Mouse (Mus musculus): ENCODE measurements around the gene Hoxb5. TPM values are rescaled to one million over a fixed set of nuclear protein-coding genes. Genes with fewer than 3 reads are reported as not detected.

Hoxb5 gene
- polyA plus RNA-seq, 1 experiment from 2014 or later, result not detected

DNA sequence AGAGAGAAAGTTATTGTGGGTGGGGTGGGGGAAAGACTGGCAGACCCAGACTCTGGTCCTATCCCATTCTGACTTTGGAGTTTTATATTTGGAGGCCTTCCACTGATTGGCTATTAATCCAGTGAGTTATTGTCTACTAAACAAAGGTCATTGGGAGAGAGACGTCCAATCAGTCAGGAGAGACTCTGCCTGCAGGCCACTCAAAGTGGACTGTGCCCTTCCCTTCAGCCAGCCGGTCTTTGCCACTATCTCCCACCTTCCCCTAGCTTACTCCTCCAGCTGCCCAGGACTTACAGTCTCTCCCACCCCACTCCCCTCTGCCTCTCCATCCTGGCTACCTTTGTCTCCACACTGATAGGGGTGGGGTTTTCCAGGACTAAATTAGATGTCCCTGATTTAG is 33.5 kb downstream of the Hoxb5 start:
- no peaks in the 10 kb centered on the region for H3K9me3 ChIP-seq (ENCODE audit: control insufficient read depth, low read length)
- no peak overlapping the region for H3K4me3 ChIP-seq (replicated peaks; ENCODE audit: low read depth, low read length)
- no peak overlapping the region for H3K27ac ChIP-seq (replicated peaks; ENCODE audit: low read depth, low read length)
- DNase-seq (no peak), ATAC-seq (ENCODE audit: low FRiP score, low TSS enrichment) (no peak)
- H3K9ac ChIP-seq (replicated peaks; ENCODE audit: low read length), result no peak overlapping the region
- H3K36me3 ChIP-seq (ENCODE audit: control insufficient read depth, insufficient read depth, low read length), result no peaks in the 10 kb centered on the region
- H3K27me3 ChIP-seq (ENCODE audit: control insufficient read depth, insufficient read depth, low read length), result peaks cover 98% of the 10 kb centered on the region
- H3K4me1 ChIP-seq (ENCODE audit: control insufficient read depth, insufficient read depth, low read length), result no peaks in the 10 kb centered on the region
- H3K4me2 ChIP-seq (ENCODE audit: low read length), result no peak overlapping the region
- 2% methylated on average over 2 of the region's 2 CpGs for WGBS

DNA sequence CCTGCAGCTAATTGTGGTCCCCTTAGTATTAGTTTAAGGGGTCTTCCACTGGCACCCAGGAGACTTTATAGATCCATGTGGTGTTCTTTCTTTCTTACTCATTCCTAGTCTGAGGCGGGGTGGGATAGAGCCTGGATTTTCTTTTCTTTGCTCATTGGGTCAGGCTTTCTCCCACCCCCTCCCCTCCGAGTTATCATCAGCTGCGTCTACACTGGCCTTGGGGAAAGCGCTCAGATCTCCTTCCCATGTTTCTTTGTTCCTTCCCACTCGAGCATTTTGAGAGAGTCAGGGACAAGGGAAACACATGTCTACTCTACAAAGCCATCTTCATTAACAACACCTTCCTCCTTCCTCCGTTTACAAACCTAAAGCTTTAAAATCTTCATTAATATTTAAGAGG is 33.9 kb downstream of the Hoxb5 start:
- Histone ChIP-seq H3K9ac (replicated peaks; ENCODE audit: low read length) (no peak overlapping the region), H3K36me3 (ENCODE audit: control insufficient read depth, insufficient read depth, low read length) (no peaks in the 10 kb centered on the region), H3K4me1 (ENCODE audit: control insufficient read depth, insufficient read depth, low read length) (no peaks in the 10 kb centered on the region), H3K27me3 (ENCODE audit: control insufficient read depth, insufficient read depth, low read length) (peaks cover 98% of the 10 kb centered on the region), H3K9me3 (ENCODE audit: control insufficient read depth, low read length) (no peaks in the 10 kb centered on the region), H3K27ac (replicated peaks; ENCODE audit: low read depth, low read length) (no peak overlapping the region), H3K4me2 (ENCODE audit: low read length) (no peak overlapping the region), H3K4me3 (replicated peaks; ENCODE audit: low read depth, low read length) (no peak overlapping the region)
- 3% methylated on average over 6 of the region's 6 CpGs for WGBS
- DNase-seq (no peak), ATAC-seq (ENCODE audit: low FRiP score, low TSS enrichment) (no peak)

- Histone ChIP-seq H3K4me3 (replicated peaks; ENCODE audit: low read depth, low read length) (no peak overlapping the region), H3K27me3 (ENCODE audit: control insufficient read depth, insufficient read depth, low read length) (peaks cover 97% of the 10 kb centered on the region), H3K4me1 (ENCODE audit: control insufficient read depth, insufficient read depth, low read length) (no peaks in the 10 kb centered on the region), H3K27ac (replicated peaks; ENCODE audit: low read depth, low read length) (no peak overlapping the region), H3K36me3 (ENCODE audit: control insufficient read depth, insufficient read depth, low read length) (no peaks in the 10 kb centered on the region), H3K4me2 (ENCODE audit: low read length) (no peak overlapping the region), H3K9me3 (ENCODE audit: control insufficient read depth, low read length) (no peaks in the 10 kb centered on the region), H3K9ac (replicated peaks; ENCODE audit: low read length) (no peak overlapping the region)
- DNase-seq (no peak), ATAC-seq (ENCODE audit: low FRiP score, low TSS enrichment) (no peak)
- WGBS, result 10% methylated on average over 7 of the region's 7 CpGs
Measured at GRCm38 (mm10) chr11:96338957-96339855, 36.1 kb downstream of the Hoxb5 start.

- Histone ChIP-seq H3K4me3 (replicated peaks; ENCODE audit: low read depth, low read length) (no peak overlapping the region), H3K4me2 (ENCODE audit: low read length) (no peak overlapping the region), H3K9ac (replicated peaks; ENCODE audit: low read length) (no peak overlapping the region), H3K4me1 (ENCODE audit: control insufficient read depth, insufficient read depth, low read length) (no peaks in the 10 kb centered on the region), H3K36me3 (ENCODE audit: control insufficient read depth, insufficient read depth, low read length) (no peaks in the 10 kb centered on the region), H3K9me3 (ENCODE audit: control insufficient read depth, low read length) (no peaks in the 10 kb centered on the region), H3K27me3 (ENCODE audit: control insufficient read depth, insufficient read depth, low read length) (peaks cover 97% of the 10 kb centered on the region), H3K27ac (replicated peaks; ENCODE audit: low read depth, low read length) (no peak overlapping the region)
- WGBS, result under 1% methylated on average over 36 of the region's 36 CpGs
- no peak for DNase-seq
- no peak for ATAC-seq (ENCODE audit: low FRiP score, low TSS enrichment)
Measured at GRCm38 (mm10) chr11:96340698-96341365, 37.7 kb downstream of the Hoxb5 start.

- ATAC-seq (ENCODE audit: low FRiP score, low TSS enrichment) (no peak), DNase-seq (no peak)
- H3K36me3 ChIP-seq (ENCODE audit: control insufficient read depth, insufficient read depth, low read length), result no peaks in the 10 kb centered on the region
- no peak overlapping the region for H3K9ac ChIP-seq (replicated peaks; ENCODE audit: low read length)
- no peaks in the 10 kb centered on the region for H3K9me3 ChIP-seq (ENCODE audit: control insufficient read depth, low read length)
- no peak overlapping the region for H3K27ac ChIP-seq (replicated peaks; ENCODE audit: low read depth, low read length)
- no peak overlapping the region for H3K4me2 ChIP-seq (ENCODE audit: low read length)
- H3K4me3 ChIP-seq (replicated peaks; ENCODE audit: low read depth, low read length), result no peak overlapping the region
- H3K4me1 ChIP-seq (ENCODE audit: control insufficient read depth, insufficient read depth, low read length), result no peaks in the 10 kb centered on the region
- peaks cover 97% of the 10 kb centered on the region for H3K27me3 ChIP-seq (ENCODE audit: control insufficient read depth, insufficient read depth, low read length)
- WGBS, result under 1% methylated on average over 40 of the region's 40 CpGs
Measured at GRCm38 (mm10) chr11:96341701-96342575, 38.8 kb downstream of the Hoxb5 start.

GRCm38 (mm10) chr11:96342576-96342930 is 39.4 kb downstream of the Hoxb5 start:
- H3K9me3 ChIP-seq (ENCODE audit: control insufficient read depth, low read length), result no peaks in the 10 kb centered on the region
- WGBS, result 1% methylated on average over 4 of the region's 4 CpGs
- no peaks in the 10 kb centered on the region for H3K4me1 ChIP-seq (ENCODE audit: control insufficient read depth, insufficient read depth, low read length)
- no peak overlapping the region for H3K9ac ChIP-seq (replicated peaks; ENCODE audit: low read length)
- H3K36me3 ChIP-seq (ENCODE audit: control insufficient read depth, insufficient read depth, low read length), result no peaks in the 10 kb centered on the region
- no peak overlapping the region for H3K4me3 ChIP-seq (replicated peaks; ENCODE audit: low read depth, low read length)
- H3K27ac ChIP-seq (replicated peaks; ENCODE audit: low read depth, low read length), result no peak overlapping the region
- DNase-seq, result no peak
- peaks cover 95% of the 10 kb centered on the region for H3K27me3 ChIP-seq (ENCODE audit: control insufficient read depth, insufficient read depth, low read length)
- H3K4me2 ChIP-seq (ENCODE audit: low read length), result no peak overlapping the region
- ATAC-seq (ENCODE audit: low FRiP score, low TSS enrichment), result no peak

DNA sequence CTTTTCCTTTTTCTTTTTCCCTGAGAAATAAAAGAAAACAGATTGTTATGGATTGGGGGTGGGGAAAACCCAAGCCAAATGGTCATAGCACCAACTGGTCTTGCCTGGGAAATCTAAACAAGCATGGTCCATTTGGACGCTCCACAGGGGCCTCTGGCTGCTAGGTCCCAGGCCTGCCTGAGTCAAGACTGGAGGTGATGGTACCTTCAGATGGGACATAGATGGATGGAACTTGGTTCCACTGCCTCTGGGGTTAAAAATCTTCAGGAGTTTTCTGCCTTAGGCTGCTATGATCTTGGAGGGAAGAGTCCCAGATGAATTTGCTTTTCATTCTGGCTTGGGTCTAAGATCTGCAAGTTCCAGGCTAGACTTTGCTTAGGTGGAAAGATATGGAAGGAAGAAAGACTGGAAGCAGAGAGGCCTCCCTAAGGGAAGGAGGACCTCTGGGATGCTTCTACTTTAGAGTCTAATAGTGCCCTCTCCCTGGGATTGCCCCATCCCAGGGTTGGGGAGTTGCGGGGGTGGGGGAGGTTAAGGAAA is 40.1 kb downstream of the Hoxb5 start:
- H3K27me3 ChIP-seq (ENCODE audit: control insufficient read depth, insufficient read depth, low read length), result peaks cover 95% of the 10 kb centered on the region
- ATAC-seq (ENCODE audit: low FRiP score, low TSS enrichment), result no peak
- no peak for DNase-seq
- no peak overlapping the region for H3K27ac ChIP-seq (replicated peaks; ENCODE audit: low read depth, low read length)
- H3K4me3 ChIP-seq (replicated peaks; ENCODE audit: low read depth, low read length), result no peak overlapping the region
- H3K9ac ChIP-seq (replicated peaks; ENCODE audit: low read length), result no peak overlapping the region
- 6% methylated on average over 2 of the region's 2 CpGs for WGBS
- no peaks in the 10 kb centered on the region for H3K4me1 ChIP-seq (ENCODE audit: control insufficient read depth, insufficient read depth, low read length)
- no peaks in the 10 kb centered on the region for H3K9me3 ChIP-seq (ENCODE audit: control insufficient read depth, low read length)
- no peak overlapping the region for H3K4me2 ChIP-seq (ENCODE audit: low read length)
- no peaks in the 10 kb centered on the region for H3K36me3 ChIP-seq (ENCODE audit: control insufficient read depth, insufficient read depth, low read length)

DNA sequence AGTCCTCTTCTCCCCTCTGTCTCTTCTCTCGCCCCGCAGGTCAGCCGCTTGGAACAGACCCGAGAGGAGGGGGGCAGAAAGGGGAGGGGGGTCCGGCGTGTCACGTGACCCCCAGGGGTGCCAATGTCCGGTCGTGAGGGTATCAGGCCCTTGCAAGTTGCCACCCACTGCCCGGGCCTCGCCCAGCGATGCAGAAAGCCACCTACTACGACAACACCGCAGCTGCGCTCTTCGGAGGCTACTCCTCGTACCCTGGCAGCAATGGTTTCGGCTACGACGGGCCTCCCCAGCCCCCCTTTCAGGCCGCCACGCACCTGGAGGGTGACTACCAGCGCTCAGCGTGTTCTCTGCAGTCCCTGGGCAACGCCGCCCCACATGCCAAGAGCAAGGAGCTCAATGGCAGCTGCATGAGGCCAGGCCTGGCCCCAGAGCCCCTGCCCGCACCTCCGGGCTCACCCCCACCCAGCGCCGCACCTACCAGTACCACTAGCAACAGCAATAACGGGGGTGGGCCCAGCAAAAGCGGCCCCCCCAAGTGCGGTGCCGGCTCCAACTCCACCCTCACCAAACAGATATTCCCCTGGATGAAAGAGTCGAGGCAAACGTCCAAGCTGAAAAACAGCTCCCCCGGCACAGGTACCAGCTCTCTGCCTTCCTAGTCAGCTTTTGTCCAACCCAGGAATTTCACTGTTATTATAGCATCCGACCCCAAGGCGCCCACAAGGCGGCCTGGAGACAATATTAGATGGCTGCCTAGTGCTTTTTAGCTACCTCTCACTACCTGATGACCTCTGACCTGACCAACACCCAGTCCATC is 41.1 kb downstream of the Hoxb5 start:
- no peak for DNase-seq
- Histone ChIP-seq H3K27ac (replicated peaks; ENCODE audit: low read depth, low read length) (no peak overlapping the region), H3K4me3 (replicated peaks; ENCODE audit: low read depth, low read length) (no peak overlapping the region), H3K9me3 (ENCODE audit: control insufficient read depth, low read length) (no peaks in the 10 kb centered on the region), H3K4me1 (ENCODE audit: control insufficient read depth, insufficient read depth, low read length) (no peaks in the 10 kb centered on the region), H3K27me3 (ENCODE audit: control insufficient read depth, insufficient read depth, low read length) (peaks cover 95% of the 10 kb centered on the region), H3K36me3 (ENCODE audit: control insufficient read depth, insufficient read depth, low read length) (no peaks in the 10 kb centered on the region), H3K9ac (replicated peaks; ENCODE audit: low read length) (no peak overlapping the region), H3K4me2 (ENCODE audit: low read length) (no peak overlapping the region)
- ATAC-seq (ENCODE audit: low FRiP score, low TSS enrichment), result no peak
- 2% methylated on average over 39 of the region's 40 CpGs for WGBS
